Mouse (Mus musculus) liver, adult 2 months (tissue): ENCODE measurements around the gene Sprr2k. TPM values are rescaled to one million over a fixed set of nuclear protein-coding genes. Genes with fewer than 3 reads are reported as not detected.

Experiments used
- DNase-seq: peaks from one replicate; pipeline ENCODE4 v3.0.0-alpha.2; 2011; ENCODE audit warnings: low read depth, low spot score; ENCODE audit errors: extremely low read depth
- H3K27ac ChIP-seq: fragments of 200-500 bp; replicated peaks from 2 replicates; pipeline ENCODE4 v1.5.1; 2012; ENCODE audit warnings: low read depth, mild to moderate bottlenecking, control low read depth, inconsistent platforms, low read length; ENCODE audit not compliant: insufficient read depth
- H3K27me3 ChIP-seq: fragments of 200-500 bp; 2 replicates; pipeline ENCODE4 v1.6.1; 2012; ENCODE audit warnings: mild to moderate bottlenecking, moderate library complexity, low read length, inconsistent platforms; ENCODE audit not compliant: control insufficient read depth, insufficient read depth
- H3K36me3 ChIP-seq: fragments of 200-500 bp; 2 replicates; pipeline ENCODE4 v1.6.1; 2012; ENCODE audit warnings: low read length, inconsistent platforms; ENCODE audit not compliant: control insufficient read depth, insufficient read depth
- H3K4me1 ChIP-seq: fragments of 200-500 bp; 2 replicates; pipeline ENCODE4 v1.6.1; 2011; ENCODE audit warnings: low read length; ENCODE audit not compliant: control insufficient read depth, insufficient read depth
- H3K4me3 ChIP-seq: fragments of 200-500 bp; 2 replicates; pipeline ENCODE4 v1.5.1; 2011; ENCODE audit warnings: low read depth, mild to moderate bottlenecking, control low read depth, low read length, moderate library complexity; ENCODE audit not compliant: insufficient read depth
- H3K79me2 ChIP-seq: fragments of 200-500 bp; 2 replicates; pipeline ENCODE4 v1.6.1; 2012; ENCODE audit warnings: inconsistent platforms, mild to moderate bottlenecking, low read length, moderate library complexity; ENCODE audit not compliant: control insufficient read depth, insufficient read depth
- H3K9ac ChIP-seq: fragments of 200-500 bp; 2 replicates; pipeline ENCODE4 v1.6.1; 2012; ENCODE audit warnings: low read depth, mild to moderate bottlenecking, control low read depth, inconsistent platforms, low read length
- CTCF ChIP-seq: fragments of 200-500 bp; IDR thresholded peaks from 2 replicates; pipeline ENCODE4 v1.5.1; 2011; ENCODE audit warnings: low read depth, low read length, control low read depth
- POLR2A ChIP-seq: fragments of 200-500 bp; IDR thresholded peaks from 2 replicates; pipeline ENCODE4 v1.6.1; 2011; ENCODE audit warnings: low read length, control low read depth; ENCODE audit not compliant: insufficient read depth; ENCODE audit errors: extremely low read depth
- WGBS: fragments of 180-500 bp; shearing (Covaris S2); methylation state at CpG from one replicate; pipeline ENCODE4 v1.1.7; 2018; 5-methylcytosine and 5-hydroxymethylcytosine counted together
- polyA plus RNA-seq: library from polyadenylated mRNA; depleted of rRNA; stranded (reverse); fragments of >200 nt; gene quantifications from 2 replicates; pipeline ENCODE4 v1.2.3, GENCODE M21; 2012; rRNA removed
- total RNA-seq: library from RNA; depleted of rRNA; stranded (reverse); fragments of >200 nt; gene quantifications from 2 replicates; pipeline ENCODE4 v1.2.3, GENCODE M21; 2014; rRNA removed

Sprr2k gene
- total RNA-seq (not detected in 2 replicates), polyA plus RNA-seq (not detected in 2 replicates)

- Histone ChIP-seq H3K79me2 (no peaks in the 10 kb centered on the region), H3K4me1 (no peaks in the 10 kb centered on the region), H3K27ac (no peak within 1 kb of the TSS), H3K36me3 (no peaks in the 10 kb centered on the region), H3K27me3 (no peaks in the 10 kb centered on the region), H3K9ac (no peak within 1 kb of the TSS), H3K4me3 (no peak within 1 kb of the TSS)
- 89% methylated on average over 2 of the region's 2 CpGs for WGBS
- DNase-seq = no peak
- no peak for TF ChIP-seq POLR2A
Measured at GRCm38 (mm10) chr3:92432282-92432681, at the start of gene Sprr2k. Gene Sprr2k, plus strand, starts transcription at chr3:92432582.

GRCm38 (mm10) chr3:92385385-92385784 is 47.0 kb upstream of the Sprr2k start, which contains the start of gene Sprr2h:
Gene Sprr2h, plus strand, starts transcription at chr3:92385685.
- H3K9ac ChIP-seq = no peak within 1 kb of the TSS
- DNase-seq = no peak
- H3K4me1 ChIP-seq = no peaks in the 10 kb centered on the region
- 81% methylated on average over 1 of the region's 1 CpGs for WGBS
- TF ChIP-seq POLR2A (no peak), CTCF (no peak)
- no peak within 1 kb of the TSS for H3K27ac ChIP-seq
- no peak within 1 kb of the TSS for H3K4me3 ChIP-seq
- no peaks in the 10 kb centered on the region for H3K79me2 ChIP-seq
- no peaks in the 10 kb centered on the region for H3K27me3 ChIP-seq
- no peaks in the 10 kb centered on the region for H3K36me3 ChIP-seq

- 42% methylated on average over 1 of the region's 1 CpGs for WGBS
- H3K36me3 ChIP-seq = no peaks in the 10 kb centered on the region
- no peaks in the 10 kb centered on the region for H3K79me2 ChIP-seq
- H3K9ac ChIP-seq = no peak overlapping the region
- no peak overlapping the region for H3K4me3 ChIP-seq
- no peak for TF ChIP-seq CTCF
- TF ChIP-seq POLR2A = no peak
- H3K27ac ChIP-seq = no peak overlapping the region
- H3K4me1 ChIP-seq = no peaks in the 10 kb centered on the region
- H3K27me3 ChIP-seq = no peaks in the 10 kb centered on the region
- peak; percentile 4 for DNase-seq
Measured at GRCm38 (mm10) chr3:92394301-92394700, 38.1 kb upstream of the Sprr2k start.

GRCm38 (mm10) chr3:92407691-92408090 is 24.7 kb upstream of the Sprr2k start, which contains the start of gene Sprr2i:
Gene Sprr2i, plus strand, starts transcription at chr3:92407991.
- 89% methylated on average over 2 of the region's 2 CpGs for WGBS
- no peak for TF ChIP-seq POLR2A
- no peak for TF ChIP-seq CTCF
- H3K4me3 ChIP-seq = no peak within 1 kb of the TSS

GRCm38 (mm10) chr3:92417782-92418181 is 14.6 kb upstream of the Sprr2k start, which contains the start of gene Sprr2j-ps:
Gene Sprr2j-ps, plus strand, starts transcription at chr3:92418082.
- no peaks in the 10 kb centered on the region for H3K36me3 ChIP-seq
- H3K27me3 ChIP-seq = no peaks in the 10 kb centered on the region
- DNase-seq = no peak
- no peak within 1 kb of the TSS for H3K4me3 ChIP-seq
- H3K9ac ChIP-seq = no peak within 1 kb of the TSS
- TF ChIP-seq CTCF = no peak
- TF ChIP-seq POLR2A = no peak
- H3K27ac ChIP-seq = no peak within 1 kb of the TSS
- H3K4me1 ChIP-seq = no peaks in the 10 kb centered on the region
- no peaks in the 10 kb centered on the region for H3K79me2 ChIP-seq
- 92% methylated on average over 2 of the region's 2 CpGs for whole genome bisulfite sequencing

More at GRCm38 (mm10) chr3:92407691-92408090, 24.7 kb upstream of the Sprr2k start, which contains the start of gene Sprr2i:
- Histone ChIP-seq H3K36me3 (no peaks in the 10 kb centered on the region), H3K4me1 (no peaks in the 10 kb centered on the region), H3K27ac (no peak within 1 kb of the TSS), H3K27me3 (no peaks in the 10 kb centered on the region), H3K79me2 (no peaks in the 10 kb centered on the region), H3K9ac (no peak within 1 kb of the TSS)
- DNase-seq = no peak

- no peak for DNase-seq
- Histone ChIP-seq H3K4me1 (no peaks in the 10 kb centered on the region), H3K4me3 (no peak within 1 kb of the TSS), H3K27ac (no peak within 1 kb of the TSS), H3K27me3 (no peaks in the 10 kb centered on the region), H3K9ac (no peak within 1 kb of the TSS), H3K36me3 (no peaks in the 10 kb centered on the region), H3K79me2 (no peaks in the 10 kb centered on the region)
- TF ChIP-seq POLR2A (no peak), CTCF (no peak)
- WGBS = 89% methylated on average over 6 of the region's 6 CpGs
Measured at GRCm38 (mm10) chr3:92429323-92429722, 3.1 kb upstream of the Sprr2k start, which contains the start of gene Gm9774. Gene Gm9774, minus strand, starts transcription at chr3:92429423.
